Mouse (Mus musculus): Measurements from ENCODE around the gene Camta2. TPM values are rescaled to one million over a fixed set of nuclear protein-coding genes. Genes with fewer than 3 reads are reported as not detected.

Gene Camta2
- polyA plus RNA-seq (2012) = 24.6 and 31.2 TPM in 2 replicates

GRCm38 (mm10) chr11:70687601-70688199, at the start of gene Camta2:
TSS of gene Camta2 (minus strand) at chr11:70688105.

GRCm38 (mm10) chr11:70699722-70700556, 12.0 kb upstream of the Camta2 start, which contains the start of the genes Inca1 and Kif1c:
TSS of gene Inca1 (minus strand) at chr11:70700155.
TSS of gene Kif1c (plus strand) at chr11:70700548.

GRCm38 (mm10) chr11:70668771-70669505, 19.0 kb downstream of the Camta2 start, which contains the start of gene Spag7:
TSS of gene Spag7 (minus strand) at chr11:70669416.

GRCm38 (mm10) chr11:70656964-70657363, 30.9 kb downstream of the Camta2 start, which contains the start of gene Eno3:
TSS of gene Eno3 (plus strand) at chr11:70657202.

GRCm38 (mm10) chr11:70654198-70654922, 33.5 kb downstream of the Camta2 start, which contains the start of gene Pfn1:
TSS of gene Pfn1 (minus strand) at chr11:70654644.

GRCm38 (mm10) chr11:70646691-70647650, 40.9 kb downstream of the Camta2 start, which contains the start of the genes Rnf167 and Slc25a11:
TSS of gene Rnf167 (plus strand) at chr11:70647235.
TSS of gene Slc25a11 (minus strand) at chr11:70647479.

GRCm38 (mm10) chr11:70638714-70639278, 49.1 kb downstream of the Camta2 start, which contains the start of gene Gp1ba:
TSS of gene Gp1ba (plus strand) at chr11:70639122.

Other genes with a start within 250 kb of the Camta2 start
- gene Med11, start 236.2 kb downstream of the Camta2 start, polyA plus RNA-seq (2012) = 24.9 and 28.5 TPM in 2 replicates
- gene Zmynd15, start 228.7 kb downstream of the Camta2 start, polyA plus RNA-seq (2012) = 0.09 and 0.15 TPM in 2 replicates
- gene Cxcl16, start 228.1 kb downstream of the Camta2 start, polyA plus RNA-seq (2012) = 1.6 and 1.8 TPM in 2 replicates
- gene Tm4sf5, start 182.9 kb downstream of the Camta2 start, polyA plus RNA-seq (2012) = 0.42 TPM in 1 of 2 replicates, not detected in the other
- gene Vmo1, start 173.5 kb downstream of the Camta2 start, polyA plus RNA-seq (2012) = not detected in 2 replicates
- not detected in 2 replicates for gene Gltpd2, start 168.9 kb downstream of the Camta2 start, polyA plus RNA-seq (2012)
- 185 and 211 TPM in 2 replicates for gene Psmb6, start 162.7 kb downstream of the Camta2 start, polyA plus RNA-seq (2012)
- gene Gm40193, start 155.2 kb downstream of the Camta2 start, polyA plus RNA-seq (2012) = not detected in 2 replicates
- 1.1 TPM in 2 replicates for gene Pld2, start 148.0 kb downstream of the Camta2 start, polyA plus RNA-seq (2012)
- gene Mink1, start 125.2 kb downstream of the Camta2 start, polyA plus RNA-seq (2012) = 117 and 179 TPM in 2 replicates
- gene 4930544D05Rik, start 72.3 kb downstream of the Camta2 start, polyA plus RNA-seq (2012) = 0.17 TPM in 1 of 2 replicates, not detected in the other
- gene Chrne, start 68.9 kb downstream of the Camta2 start, polyA plus RNA-seq (2012) = 1.0 and 1.2 TPM in 2 replicates
- gene Gp1ba, start 49.0 kb downstream of the Camta2 start, polyA plus RNA-seq (2012) = 3.5 and 6.6 TPM in 2 replicates
- 78.2 and 81.9 TPM in 2 replicates for gene Rnf167, start 40.9 kb downstream of the Camta2 start, polyA plus RNA-seq (2012)
- gene Slc25a11, start 40.6 kb downstream of the Camta2 start, polyA plus RNA-seq (2012) = 60.3 and 74.3 TPM in 2 replicates
- 3,087 and 3,292 TPM in 2 replicates for gene Pfn1, start 33.5 kb downstream of the Camta2 start, polyA plus RNA-seq (2012)
- gene Eno3, start 30.9 kb downstream of the Camta2 start, polyA plus RNA-seq (2012) = 3.1 and 4.0 TPM in 2 replicates
- 143 and 161 TPM in 2 replicates for gene Spag7, start 18.7 kb downstream of the Camta2 start, polyA plus RNA-seq (2012)
- not detected in 2 replicates for gene Inca1, start 12.1 kb upstream of the Camta2 start, polyA plus RNA-seq (2012)
- 18.0 and 20.3 TPM in 2 replicates for gene Kif1c, start 12.4 kb upstream of the Camta2 start, polyA plus RNA-seq (2012)
- 1.4 and 1.6 TPM in 2 replicates for gene Zfp3, start 76.1 kb upstream of the Camta2 start, polyA plus RNA-seq (2012)
- not detected in 2 replicates for gene Scimp, start 124.5 kb upstream of the Camta2 start, polyA plus RNA-seq (2012)
- 14.1 and 14.7 TPM in 2 replicates for gene Rabep1, start 156.7 kb upstream of the Camta2 start, polyA plus RNA-seq (2012)